Mouse (Mus musculus): ENCODE data around the gene Dhfr.

DNA sequence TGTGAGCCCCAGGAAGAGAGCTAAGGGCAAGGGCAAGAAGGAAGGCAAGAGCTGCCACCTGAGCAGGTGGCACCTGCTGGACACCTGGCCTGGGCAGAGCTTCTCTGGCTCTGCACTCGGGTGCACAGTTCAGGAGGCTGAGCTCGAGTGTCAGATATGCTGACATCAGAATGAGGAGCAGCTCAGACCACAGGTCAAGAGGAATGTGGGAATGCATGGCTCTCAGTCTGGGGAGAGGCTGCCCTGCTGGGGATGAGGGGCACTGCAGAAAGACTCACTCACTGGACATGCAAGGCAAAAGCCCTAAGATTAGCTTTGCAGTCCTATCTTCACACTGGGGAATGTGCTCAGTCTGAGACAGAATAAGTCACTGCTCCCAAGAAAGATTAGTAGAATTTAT is 47.5 kb downstream of the Dhfr start:
- no peak for TF ChIP-seq CTCF (IDR thresholded peaks at IDR 0.05; ENCODE audit: extremely low read depth, insufficient read length, insufficient replicate concordance, low read depth, low read length)
- TF ChIP-seq POLR2A (IDR thresholded peaks at IDR 0.05; ENCODE audit: low read depth, low read length): no peak
